Mouse (Mus musculus): Measurements from ENCODE around the gene Nrxn2.

DNA sequence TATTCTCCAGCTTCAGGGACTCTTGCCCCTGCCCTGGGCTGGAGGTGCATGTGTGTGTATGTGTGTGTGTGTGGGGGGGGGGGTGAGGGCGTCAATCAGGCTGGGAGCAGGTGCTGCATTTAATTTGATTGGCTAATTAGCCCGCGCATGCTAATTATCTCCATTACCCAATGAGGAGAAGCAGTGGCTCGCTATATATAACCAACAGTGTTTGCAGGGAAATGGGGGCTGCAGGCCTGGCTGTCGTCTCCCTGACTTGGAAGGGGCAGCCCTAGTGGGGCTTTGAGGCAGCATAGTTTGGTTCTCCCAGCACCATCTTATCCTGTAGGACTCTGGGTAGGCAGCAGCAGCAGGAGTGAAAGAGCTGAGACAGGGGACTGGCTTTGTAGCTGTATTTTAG is 7.1 kb downstream of the Nrxn2 start:
- no peak for TF ChIP-seq CTCF (IDR thresholded peaks at IDR 0.05; ENCODE audit: extremely low read depth, insufficient read length, insufficient replicate concordance, low read depth, low read length)
- TF ChIP-seq POLR2A (IDR thresholded peaks at IDR 0.05; ENCODE audit: low read depth, low read length), result no peak

Measured in small intestine, adult 2 months (tissue).